Mouse (Mus musculus) retina, embryonic 14.5 days (tissue): ENCODE measurements around the gene Atp6v1g2.

Source experiments
- DNase-seq: peaks from one replicate; pipeline ENCODE4 v3.0.0-alpha.2; 2015; ENCODE audit warnings: low spot score

The Atp6v1g2 gene

GRCm38 (mm10) chr17:35237504-35237903 lies 4.0 kb downstream of the Atp6v1g2 start:
- no peak for DNase-seq

- DNase-seq = no peak
These were observed 6.2 kb downstream of the Atp6v1g2 start for GRCm38 (mm10) chr17:35239700-35240099.

- DNase-seq = no peak
These were observed 7.2 kb downstream of the Atp6v1g2 start for GRCm38 (mm10) chr17:35240384-35241304.

- DNase-seq = peak; percentile 97
These were observed 8.0 kb downstream of the Atp6v1g2 start, which contains the start of gene Ddx39b for GRCm38 (mm10) chr17:35241305-35242014. Gene Ddx39b, plus strand, starts transcription at chr17:35241746.

GRCm38 (mm10) chr17:35242015-35242941 lies 8.8 kb downstream of the Atp6v1g2 start:
- peak; percentile 78 for DNase-seq

GRCm38 (mm10) chr17:35243086-35243485 lies 9.6 kb downstream of the Atp6v1g2 start:
- peak; percentile 64 for DNase-seq

GRCm38 (mm10) chr17:35244999-35245398 lies 11.5 kb downstream of the Atp6v1g2 start:
- no peak for DNase-seq

GRCm38 (mm10) chr17:35245731-35246623 lies 12.5 kb downstream of the Atp6v1g2 start:
- DNase-seq = peak; percentile 61

- no peak for DNase-seq
These were observed 13.7 kb downstream of the Atp6v1g2 start for GRCm38 (mm10) chr17:35247144-35247543.

- no peak for DNase-seq
These were observed 15.5 kb downstream of the Atp6v1g2 start for GRCm38 (mm10) chr17:35248986-35249385.

- no peak for DNase-seq
These were observed 16.2 kb downstream of the Atp6v1g2 start for GRCm38 (mm10) chr17:35249451-35250197.

GRCm38 (mm10) chr17:35250348-35251120 lies 17.1 kb downstream of the Atp6v1g2 start:
- DNase-seq = no peak

GRCm38 (mm10) chr17:35251162-35251719 lies 17.8 kb downstream of the Atp6v1g2 start:
- no peak for DNase-seq

- DNase-seq = no peak
These were observed 18.5 kb downstream of the Atp6v1g2 start for GRCm38 (mm10) chr17:35251981-35252380.

GRCm38 (mm10) chr17:35252619-35253292 lies 19.3 kb downstream of the Atp6v1g2 start:
- no peak for DNase-seq

- DNase-seq = no peak
These were observed 20.0 kb downstream of the Atp6v1g2 start for GRCm38 (mm10) chr17:35253293-35254093.
